Mouse (Mus musculus) lung, adult 2 months (tissue): ENCODE results near the gene H2-DMb2. TPM values are rescaled to one million over a fixed set of nuclear protein-coding genes. Genes with fewer than 3 reads are reported as not detected.

Experiments
- DNase-seq: peaks from one replicate; pipeline ENCODE4 v3.0.0; 2022
- H3K4me1 ChIP-seq: fragments of 200-500 bp; 2 replicates; pipeline ENCODE4 v1.6.1; 2011; ENCODE audit warnings: low read length; ENCODE audit not compliant: control insufficient read depth, insufficient read depth
- H3K4me3 ChIP-seq: fragments of 200-500 bp; replicated peaks from 2 replicates; pipeline ENCODE3; 2011; ENCODE audit warnings: low read depth, mild to moderate bottlenecking, control low read depth, low read length; ENCODE audit errors: extremely low read depth
- CTCF ChIP-seq: fragments of 200-500 bp; IDR thresholded peaks from 2 replicates; pipeline ENCODE4 v1.5.1; 2011; ENCODE audit warnings: mild to moderate bottlenecking, low read length, control low read depth; ENCODE audit not compliant: insufficient read depth
- POLR2A ChIP-seq: fragments of 200-500 bp; IDR thresholded peaks from 2 replicates; pipeline ENCODE4 v1.6.1; 2011; ENCODE audit warnings: low read depth, mild to moderate bottlenecking, control low read depth, low read length, borderline replicate concordance; ENCODE audit errors: extremely low read depth
- WGBS: fragments of 180-500 bp; shearing (Covaris S2); methylation state at CpG from one replicate; pipeline ENCODE4 v1.1.7; 2018; 5-methylcytosine and 5-hydroxymethylcytosine counted together
- polyA plus RNA-seq: library from polyadenylated mRNA; depleted of rRNA; stranded (reverse); fragments of >200 nt; gene quantifications from 2 replicates; pipeline ENCODE4 v1.2.3, GENCODE M21; 2012; rRNA removed

H2-DMb2 gene
- 33.3 and 38.9 TPM in 2 replicates for polyA plus RNA-seq

- WGBS = 19% methylated on average over 7 of the region's 7 CpGs
- Histone ChIP-seq H3K4me3 (peak within 1 kb of the TSS; percentile 6), H3K4me1 (peaks cover 2% of the 10 kb centered on the region; the same call in 1 of the 2 replicates)
- DNase-seq = peak; percentile 58
- TF ChIP-seq POLR2A (no peak), CTCF (no peak)
These were observed at the start of gene H2-DMb2 for GRCm38 (mm10) chr17:34143033-34143432. H2-DMb2 (plus strand) TSS chr17:34143307.

GRCm38 (mm10) chr17:34094283-34095035 lies 48.6 kb upstream of the H2-DMb2 start:
- no peak for DNase-seq
- no peaks in the 10 kb centered on the region for H3K4me1 ChIP-seq
- no peak overlapping the region for H3K4me3 ChIP-seq
- TF ChIP-seq POLR2A (no peak), CTCF (no peak)
- 81% methylated on average over 27 of the region's 27 CpGs for WGBS

- Histone ChIP-seq H3K4me1 (peaks cover under 1% of the 10 kb centered on the region; the same call in 1 of the 2 replicates), H3K4me3 (no peak overlapping the region)
- no peak for DNase-seq
- WGBS = 54% methylated on average over 3 of the region's 3 CpGs
- TF ChIP-seq CTCF (no peak), POLR2A (no peak)
These were observed 46.6 kb upstream of the H2-DMb2 start for GRCm38 (mm10) chr17:34096497-34097010.

GRCm38 (mm10) chr17:34097272-34097671 lies 45.8 kb upstream of the H2-DMb2 start:
- DNase-seq = no peak
- peaks cover 4% of the 10 kb centered on the region; the same call in 1 of the 2 replicates for H3K4me1 ChIP-seq
- 54% methylated on average over 5 of the region's 5 CpGs for WGBS
- TF ChIP-seq CTCF (no peak), POLR2A (no peak)
- H3K4me3 ChIP-seq = no peak overlapping the region

- H3K4me3 ChIP-seq = no peak overlapping the region
- WGBS = 34% methylated on average over 10 of the region's 10 CpGs
- no peak for TF ChIP-seq CTCF
- no peak for TF ChIP-seq POLR2A
- H3K4me1 ChIP-seq = peaks cover 4% of the 10 kb centered on the region; the same call in 1 of the 2 replicates
- DNase-seq = no peak
These were observed 44.2 kb upstream of the H2-DMb2 start for GRCm38 (mm10) chr17:34098709-34099479.

GRCm38 (mm10) chr17:34099531-34099930 lies 43.6 kb upstream of the H2-DMb2 start:
- DNase-seq = no peak
- no peak overlapping the region for H3K4me3 ChIP-seq
- WGBS = 44% methylated on average over 5 of the region's 5 CpGs
- peaks cover 4% of the 10 kb centered on the region; the same call in 1 of the 2 replicates for H3K4me1 ChIP-seq
- no peak for TF ChIP-seq POLR2A
- TF ChIP-seq CTCF = no peak

- 24% methylated on average over 5 of the region's 5 CpGs for WGBS
- Histone ChIP-seq H3K4me3 (no peak overlapping the region), H3K4me1 (peaks cover 4% of the 10 kb centered on the region; the same call in 1 of the 2 replicates)
- TF ChIP-seq POLR2A (no peak), CTCF (no peak)
- DNase-seq = no peak
These were observed 41.9 kb upstream of the H2-DMb2 start for GRCm38 (mm10) chr17:34101185-34101584.

- TF ChIP-seq CTCF (peak; percentile 51), POLR2A (no peak)
- Histone ChIP-seq H3K4me3 (peak overlapping the region; percentile 43), H3K4me1 (peaks cover 4% of the 10 kb centered on the region; the same call in 1 of the 2 replicates)
- 4% methylated on average over 12 of the region's 12 CpGs for WGBS
- peak; percentile 93 for DNase-seq
These were observed 41.5 kb upstream of the H2-DMb2 start for GRCm38 (mm10) chr17:34101604-34102032.

- no peak for DNase-seq
- Histone ChIP-seq H3K4me3 (no peak overlapping the region), H3K4me1 (peaks cover 4% of the 10 kb centered on the region; the same call in 1 of the 2 replicates)
- WGBS = 15% methylated on average over 6 of the region's 6 CpGs
- TF ChIP-seq POLR2A (no peak), CTCF (no peak)
These were observed 40.3 kb upstream of the H2-DMb2 start for GRCm38 (mm10) chr17:34102831-34103230.
